Mouse (Mus musculus): ENCODE measurements at regions not wholly inside any gene's neighbourhood (a gene's known extent, or its start where the extent isn't known, plus 50 kb on each side); places are given as distances from the start of the nearest gene placed in this dataset.

DNA sequence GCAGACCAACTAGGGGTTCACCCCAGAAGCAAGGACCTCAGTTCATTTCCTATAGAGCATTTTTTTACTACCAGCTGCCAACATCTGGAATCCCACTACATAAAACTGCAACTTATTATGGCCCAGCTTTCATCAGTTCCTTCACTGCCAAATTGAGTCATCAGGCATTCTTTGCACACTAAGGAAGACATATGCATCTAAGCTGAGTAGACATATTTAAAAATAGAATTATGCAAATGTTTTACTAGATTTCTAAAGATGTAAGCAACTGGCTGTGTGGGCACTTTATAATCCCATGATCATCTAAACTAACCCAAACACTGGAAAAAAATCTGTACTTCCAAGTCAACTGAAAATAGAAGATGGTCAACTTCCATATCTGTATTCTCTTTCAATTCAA, 415.9 kb upstream of the Rarb start:
- no peak for DNase-seq (ENCODE audit: low spot score)

GRCm38 (mm10) chr14:17211502-17211901, 392.5 kb upstream of the Rarb start:
- DNase-seq (ENCODE audit: low spot score): no peak

DNA sequence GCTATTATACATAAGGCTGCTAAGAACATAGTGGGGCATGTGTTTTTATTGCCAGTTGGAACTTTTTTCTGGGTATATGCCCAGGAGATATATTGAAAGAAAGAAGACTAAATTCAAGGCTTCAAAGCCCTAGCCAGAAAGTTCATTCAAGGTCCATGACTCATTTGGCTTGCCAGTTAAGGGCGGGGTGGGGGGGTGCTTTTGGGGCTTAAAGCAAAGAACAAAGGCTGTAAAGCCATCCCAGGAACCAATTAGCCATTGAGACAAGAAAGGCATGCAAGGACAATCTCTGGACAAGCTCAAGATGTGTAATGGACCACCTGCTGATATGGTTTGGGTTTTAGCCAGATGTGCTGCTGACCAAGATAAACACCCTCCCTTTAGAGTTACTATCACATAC, 386.7 kb upstream of the Rarb start:
- DNase-seq (ENCODE audit: low spot score): no peak

GRCm38 (mm10) chr14:17203251-17204015, 384.5 kb upstream of the Rarb start:
- DNase-seq (ENCODE audit: low spot score): no peak

DNA sequence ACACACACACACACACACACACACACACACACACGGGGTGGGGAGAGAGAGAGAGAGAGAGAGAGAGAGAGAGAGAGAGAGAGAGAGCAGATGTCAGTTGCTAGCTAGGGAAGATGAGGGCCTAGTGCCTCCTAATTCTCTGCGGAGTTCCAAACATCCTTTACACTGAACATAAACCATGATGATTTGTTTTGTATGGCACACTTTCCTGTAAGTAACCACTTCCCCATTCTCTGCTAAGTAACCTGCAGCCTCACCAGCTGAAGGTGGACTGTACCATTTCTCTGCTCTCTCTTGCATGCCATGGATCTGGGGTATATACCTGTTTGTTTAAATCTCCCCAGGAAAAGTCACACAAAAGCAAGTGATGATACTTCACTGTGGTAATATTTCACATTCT, 374.0 kb upstream of the Rarb start:
- no peak for DNase-seq (ENCODE audit: low spot score)

- DNase-seq (ENCODE audit: low spot score): no peak
These were observed 354.3 kb upstream of the Rarb start for GRCm38 (mm10) chr14:17173218-17173617.

DNA sequence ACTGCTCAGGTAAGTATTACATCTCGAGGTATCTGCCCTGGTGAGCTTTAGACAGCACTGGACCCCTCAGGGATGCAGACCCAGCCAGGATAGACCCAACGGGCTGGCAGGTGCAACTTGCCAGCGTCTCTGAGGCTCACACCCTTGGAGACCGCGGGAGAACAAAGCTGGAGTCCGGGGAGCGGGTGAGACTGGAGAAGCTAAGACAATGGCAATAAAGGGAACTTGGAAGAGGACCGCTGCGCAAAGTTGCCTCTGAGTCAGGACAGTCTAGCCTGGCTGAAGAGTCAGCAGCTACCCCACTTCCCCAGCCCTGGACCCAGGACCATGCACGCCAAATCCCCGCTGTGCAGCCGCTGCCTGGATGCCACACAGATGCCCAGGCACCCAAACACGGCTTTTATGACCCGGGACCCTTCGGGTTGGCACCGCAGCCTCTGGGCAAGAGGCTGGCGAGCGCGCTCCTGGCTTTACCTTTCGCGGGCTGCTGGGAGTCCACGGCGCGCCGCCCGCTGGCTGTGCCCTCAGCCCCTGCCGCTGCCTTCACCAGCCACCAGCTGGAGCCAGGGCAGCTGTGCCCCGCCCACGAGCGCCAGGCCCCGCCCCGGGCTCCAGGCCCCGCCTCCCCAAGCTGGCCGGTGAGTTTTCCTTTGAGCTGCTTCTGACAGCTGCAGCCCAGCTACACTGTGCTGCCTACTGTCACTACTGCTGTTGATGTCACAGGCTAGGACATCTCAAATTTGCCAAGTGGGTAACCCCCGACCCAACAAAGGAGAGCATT, 353.6 kb upstream of the Rarb start:
- peak; percentile 48 for DNase-seq (ENCODE audit: low spot score)

- no peak for DNase-seq (ENCODE audit: low spot score)
These were observed 352.9 kb upstream of the Rarb start for GRCm38 (mm10) chr14:17171896-17172295.

DNA sequence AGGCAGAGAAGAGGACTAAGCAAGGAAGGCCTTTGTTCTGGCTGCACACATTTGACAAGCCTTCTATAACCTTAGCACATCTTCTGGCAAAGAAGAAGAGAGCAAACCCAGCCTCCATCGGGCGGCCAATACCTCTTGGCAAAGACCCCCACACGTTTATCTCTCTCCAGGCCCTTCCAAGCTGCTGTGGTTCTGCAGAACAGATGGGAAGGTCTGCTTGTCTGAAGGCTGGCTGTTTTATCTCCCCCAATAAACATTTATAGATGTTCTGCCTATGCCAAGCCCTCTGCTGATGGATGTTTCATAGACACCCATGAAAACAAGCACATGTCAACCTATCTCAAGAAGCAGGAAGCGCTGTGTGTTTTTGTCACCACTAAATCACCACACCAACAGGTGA, 339.4 kb upstream of the Rarb start:
- no peak for DNase-seq (ENCODE audit: low spot score)

DNA sequence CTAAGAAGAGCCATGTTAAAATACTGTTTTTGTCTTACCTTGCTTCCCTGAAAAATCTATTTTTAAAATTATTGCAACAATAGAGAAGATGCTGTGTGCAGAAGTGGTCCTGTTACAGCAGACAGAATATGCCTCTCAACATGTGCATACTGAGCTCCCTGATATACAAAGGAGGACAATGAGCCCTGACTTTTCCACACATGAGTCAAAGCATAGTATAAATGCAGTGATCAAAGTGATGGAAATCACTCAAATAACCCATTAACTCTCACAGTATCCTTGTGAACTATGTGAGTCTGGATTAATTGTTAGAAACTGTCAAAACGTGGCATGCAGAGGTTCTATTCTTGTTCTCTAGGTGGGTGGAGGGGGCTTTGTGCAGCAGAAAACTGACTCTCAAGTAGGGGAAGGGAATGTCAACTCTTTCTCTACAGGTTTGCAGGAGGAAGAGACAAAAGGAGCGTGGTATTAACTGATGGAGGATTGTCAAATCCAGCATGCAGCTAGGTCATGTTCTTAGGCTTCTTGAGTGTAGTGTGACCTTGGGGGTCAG, 337.5 kb upstream of the Rarb start:
- no peak for DNase-seq (ENCODE audit: low spot score)

DNA sequence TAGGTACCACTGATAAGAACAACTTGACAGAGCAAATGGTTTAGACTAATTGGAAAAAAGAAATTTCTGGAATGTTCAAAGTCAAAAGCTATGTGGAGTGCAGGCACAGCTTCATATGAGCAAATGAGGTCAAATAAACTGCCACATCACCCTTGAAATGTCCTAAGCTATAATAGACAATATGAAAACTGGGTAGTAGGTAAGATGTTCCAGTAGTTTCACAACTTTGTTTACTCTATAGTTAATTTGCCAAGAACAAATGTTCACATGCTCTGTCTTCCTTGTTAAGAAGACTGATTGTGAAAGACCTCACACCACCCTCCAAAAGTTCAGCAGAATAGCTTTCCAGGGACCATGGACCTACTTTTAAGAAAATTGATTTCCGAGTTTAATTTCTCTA, 301.7 kb upstream of the Rarb start:
- DNase-seq (ENCODE audit: low spot score): no peak

- DNase-seq (ENCODE audit: low spot score): no peak
These were observed 287.7 kb upstream of the Rarb start for GRCm38 (mm10) chr14:17106668-17107067.

DNA sequence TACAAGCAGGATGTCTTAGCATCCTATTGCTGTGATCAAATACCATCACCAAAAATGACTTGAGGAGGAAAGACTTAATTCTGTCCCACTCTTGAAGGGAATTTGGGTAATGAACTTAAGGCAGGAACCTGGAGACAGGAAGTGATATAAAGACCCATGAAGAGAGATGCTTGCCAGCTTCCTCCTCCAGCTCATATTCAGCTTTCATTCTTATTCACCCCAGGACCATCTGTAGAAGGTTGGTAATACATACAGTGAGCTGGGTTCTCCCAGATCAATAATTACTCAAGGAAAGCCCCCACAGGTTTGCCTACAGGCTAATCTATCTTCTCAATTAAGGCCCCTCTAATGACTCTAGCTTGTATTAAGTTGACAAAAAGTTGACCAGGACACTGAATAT, 283.5 kb upstream of the Rarb start:
- DNase-seq (ENCODE audit: low spot score): no peak

DNA sequence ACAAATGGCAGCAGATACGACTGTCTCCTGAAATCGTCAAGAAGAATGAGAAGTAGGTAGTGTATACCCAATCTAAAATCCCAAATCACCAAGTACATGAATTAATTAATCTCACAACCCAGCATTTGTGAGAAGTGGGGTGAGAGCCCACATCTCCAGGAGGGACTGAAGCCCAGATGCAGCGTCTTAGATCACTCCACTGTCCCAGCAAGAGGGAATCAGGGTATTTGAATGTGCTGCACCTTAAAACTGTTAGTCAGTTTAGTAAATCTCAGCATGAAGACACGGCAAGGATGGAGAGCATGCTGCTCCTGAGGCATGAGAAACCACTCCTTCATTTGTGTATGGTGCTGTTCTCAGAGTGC, 271.6 kb upstream of the Rarb start:
- no peak for DNase-seq (ENCODE audit: low spot score)

GRCm38 (mm10) chr14:17089640-17090572, 270.9 kb upstream of the Rarb start:
- DNase-seq (ENCODE audit: low spot score): no peak

- DNase-seq (ENCODE audit: low spot score): no peak
These were observed 270.2 kb upstream of the Rarb start for GRCm38 (mm10) chr14:17089089-17089634.

DNA sequence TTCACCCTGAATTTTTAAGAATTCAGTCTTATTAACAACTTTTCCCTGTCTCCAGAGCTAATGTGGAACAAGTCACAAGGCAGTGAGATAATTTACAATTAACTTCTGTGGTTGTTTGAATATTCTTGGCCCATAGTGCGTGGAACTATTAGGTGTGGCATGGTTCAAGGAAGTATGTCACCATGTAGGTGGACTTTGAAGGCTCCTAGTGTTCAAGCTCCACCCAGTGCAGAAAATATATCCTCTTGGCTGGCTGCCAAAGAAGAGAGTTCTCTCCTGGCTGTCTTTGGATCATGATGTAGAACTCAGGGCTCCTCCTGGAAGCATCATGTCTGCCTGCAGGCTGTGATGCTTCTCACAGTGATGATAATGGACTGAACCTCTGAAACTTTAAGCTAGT, 268.9 kb upstream of the Rarb start:
- no peak for DNase-seq (ENCODE audit: low spot score)

- no peak for DNase-seq (ENCODE audit: low spot score)
These were observed 265.0 kb upstream of the Rarb start for GRCm38 (mm10) chr14:17083907-17084306.

DNA sequence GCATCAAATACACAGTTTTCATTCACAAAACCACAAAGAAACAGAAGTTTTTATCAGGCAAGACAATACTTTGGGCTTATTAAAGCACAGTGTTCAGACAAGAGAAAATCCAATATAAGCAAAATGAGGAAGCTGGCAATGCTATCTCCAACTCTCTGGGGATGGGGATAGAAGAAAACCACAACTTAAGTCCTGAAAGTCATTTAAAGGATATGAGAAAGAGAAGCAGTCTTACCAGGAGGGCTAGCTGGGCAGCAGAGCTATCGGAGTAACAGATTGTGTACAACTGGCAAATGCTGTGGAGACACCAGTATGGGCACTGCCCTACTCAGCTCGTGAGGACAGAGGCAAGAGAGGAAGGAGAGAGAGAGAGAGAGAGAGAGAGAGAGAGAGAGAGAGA, 262.9 kb upstream of the Rarb start:
- no peak for DNase-seq (ENCODE audit: low spot score)

DNA sequence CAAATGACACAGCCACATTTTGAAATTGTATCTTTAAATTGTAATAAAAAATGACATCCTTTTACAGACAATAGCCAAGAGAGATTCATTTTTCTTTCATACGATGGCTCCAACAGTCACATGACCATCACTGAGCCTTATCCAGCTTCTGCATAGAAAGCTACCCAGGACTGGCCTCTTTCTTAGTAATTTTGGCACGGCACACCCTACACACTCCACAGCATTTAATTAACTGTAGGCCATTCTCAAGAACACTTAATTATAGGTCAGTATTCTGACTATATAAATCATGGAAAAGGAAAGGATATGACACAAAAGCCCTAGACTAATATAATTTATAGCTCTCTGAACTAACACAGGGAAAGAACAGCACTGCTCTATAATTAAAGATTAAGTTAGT, 260.6 kb upstream of the Rarb start:
- no peak for DNase-seq (ENCODE audit: low spot score)

GRCm38 (mm10) chr14:17061358-17061757, 242.4 kb upstream of the Rarb start:
- DNase-seq (ENCODE audit: low spot score): no peak

- no peak for DNase-seq (ENCODE audit: low spot score)
These were observed 239.5 kb upstream of the Rarb start for GRCm38 (mm10) chr14:17058438-17058837.
